Mouse (Mus musculus): ENCODE results near the gene Rpl6. TPM values are rescaled to one million over a fixed set of nuclear protein-coding genes. Genes with fewer than 3 reads are reported as not detected.
"Not testable (repeated sequence)": the region's sequence is repeated elsewhere in the genome, so short reads cannot be mapped to it uniquely, and the experiment has no call there.

The Rpl6 gene
- polyA plus RNA-seq, 1 experiment from 2014 or later: 673 TPM

DNA sequence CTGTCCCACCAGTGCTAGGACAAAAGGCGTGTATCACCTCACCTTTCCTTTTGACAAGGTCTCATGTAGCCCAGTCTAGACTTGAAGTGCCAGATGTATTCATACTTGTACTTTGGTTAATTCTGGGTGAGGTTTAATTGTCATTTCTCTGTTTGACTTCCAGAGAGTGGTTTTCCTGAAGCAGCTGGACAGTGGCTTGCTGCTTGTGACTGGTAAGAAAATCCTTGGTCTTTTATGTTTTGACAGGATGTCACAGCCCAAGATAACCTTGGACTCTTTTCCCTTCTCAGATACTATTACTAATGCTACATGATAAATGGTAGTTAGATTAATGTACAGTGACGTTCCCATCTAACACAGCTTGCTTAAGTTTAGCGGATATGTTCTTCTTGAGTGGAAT is 2.7 kb downstream of the Rpl6 start:
- 52% methylated on average over 3 of the region's 3 CpGs for WGBS
- Histone ChIP-seq H3K27me3 (ENCODE audit: insufficient read depth, low read length) (no peaks in the 10 kb centered on the region), H3K9ac (peak overlapping the region; percentile 98; the same call in 1 of the 2 replicates), H3K36me3 (ENCODE audit: insufficient read depth) (peaks cover 66% of the 10 kb centered on the region), H3K27ac (ENCODE audit: low read depth) (no peak overlapping the region), H3K4me3 (ENCODE audit: low read depth, low read length) (no peak overlapping the region), H3K4me2 (peak overlapping the region; percentile 77; the same call in 1 of the 2 replicates), H3K9me3 (ENCODE audit: low read depth, low read length) (no peaks in the 10 kb centered on the region), H3K4me1 (ENCODE audit: insufficient read depth) (peaks cover 9% of the 10 kb centered on the region)
- no peak for DNase-seq
- TF ChIP-seq CTCF (IDR thresholded peaks at IDR 0.05; ENCODE audit: low read depth): no peak
- ATAC-seq (ENCODE audit: insufficient read depth): no peak

- WGBS: 80% methylated on average over 9 of the region's 9 CpGs
These were observed 5.7 kb downstream of the Rpl6 start for GRCm38 (mm10) chr5:121209755-121210600.

GRCm38 (mm10) chr5:121210601-121210924 is 6.3 kb downstream of the Rpl6 start:
- no peaks in the 10 kb centered on the region for H3K9me3 ChIP-seq (ENCODE audit: low read depth, low read length)
- no peak overlapping the region for H3K4me2 ChIP-seq
- DNase-seq: no peak
- H3K27ac ChIP-seq (ENCODE audit: low read depth): no peak overlapping the region
- TF ChIP-seq CTCF (IDR thresholded peaks at IDR 0.05; ENCODE audit: low read depth): no peak
- H3K27me3 ChIP-seq (ENCODE audit: insufficient read depth, low read length): no peaks in the 10 kb centered on the region
- H3K36me3 ChIP-seq (ENCODE audit: insufficient read depth): peaks cover 75% of the 10 kb centered on the region
- H3K4me3 ChIP-seq (ENCODE audit: low read depth, low read length): no peak overlapping the region
- 79% methylated on average over 1 of the region's 1 CpGs for WGBS
- H3K4me1 ChIP-seq (ENCODE audit: insufficient read depth): peaks cover 8% of the 10 kb centered on the region
- ATAC-seq (ENCODE audit: insufficient read depth): no peak
- no peak overlapping the region for H3K9ac ChIP-seq

More at GRCm38 (mm10) chr5:121209755-121210600, 5.7 kb downstream of the Rpl6 start:
- Histone ChIP-seq H3K4me2 (no peak overlapping the region), H3K27me3 (ENCODE audit: insufficient read depth, low read length) (no peaks in the 10 kb centered on the region), H3K27ac (ENCODE audit: low read depth) (no peak overlapping the region), H3K36me3 (ENCODE audit: insufficient read depth) (peaks cover 76% of the 10 kb centered on the region), H3K4me3 (ENCODE audit: low read depth, low read length) (no peak overlapping the region), H3K4me1 (ENCODE audit: insufficient read depth) (peaks cover 9% of the 10 kb centered on the region), H3K9ac (no peak overlapping the region), H3K9me3 (ENCODE audit: low read depth, low read length) (no peaks in the 10 kb centered on the region)
- no peak for TF ChIP-seq CTCF (IDR thresholded peaks at IDR 0.05; ENCODE audit: low read depth)
- 0 out of 2 replicates have a peak, but pooled peaks have one; percentile 12 for ATAC-seq (ENCODE audit: insufficient read depth)
- no peak for DNase-seq

DNA sequence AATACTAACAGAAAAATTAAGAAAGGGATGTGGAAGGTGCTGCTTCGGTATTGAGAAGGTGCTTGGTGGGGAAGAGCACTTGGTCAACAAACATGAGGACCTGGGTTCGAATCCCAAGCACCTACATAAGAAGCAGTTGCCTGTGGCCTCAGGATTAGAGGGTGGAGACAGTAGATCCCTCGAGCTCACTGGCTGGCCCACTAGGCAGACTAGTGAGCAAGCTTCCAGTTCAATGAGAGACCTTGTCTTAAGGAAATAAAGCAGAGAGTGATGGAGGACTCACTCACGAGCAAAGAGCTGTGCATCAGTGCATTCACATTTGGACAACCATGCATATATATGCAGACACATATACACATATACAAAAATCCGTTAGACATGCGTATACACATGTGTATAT is 7.8 kb downstream of the Rpl6 start:
- no peak for ATAC-seq (ENCODE audit: insufficient read depth)
- Histone ChIP-seq H3K36me3 (ENCODE audit: insufficient read depth) (peaks cover 59% of the 10 kb centered on the region), H3K27ac (ENCODE audit: low read depth) (no peak overlapping the region), H3K4me2 (no peak overlapping the region), H3K4me3 (ENCODE audit: low read depth, low read length) (no peak overlapping the region), H3K9me3 (ENCODE audit: low read depth, low read length) (no peaks in the 10 kb centered on the region), H3K4me1 (ENCODE audit: insufficient read depth) (no peaks in the 10 kb centered on the region), H3K27me3 (ENCODE audit: insufficient read depth, low read length) (no peaks in the 10 kb centered on the region), H3K9ac (no peak overlapping the region)
- WGBS: 84% methylated on average over 6 of the region's 6 CpGs
- no peak for TF ChIP-seq CTCF (IDR thresholded peaks at IDR 0.05; ENCODE audit: low read depth)
- no peak for DNase-seq

- ATAC-seq (ENCODE audit: insufficient read depth): no peak
- Histone ChIP-seq H3K9me3 (ENCODE audit: low read depth, low read length) (no peaks in the 10 kb centered on the region), H3K27ac (ENCODE audit: low read depth) (no peak overlapping the region), H3K4me1 (ENCODE audit: insufficient read depth) (no peaks in the 10 kb centered on the region), H3K36me3 (ENCODE audit: insufficient read depth) (peaks cover 33% of the 10 kb centered on the region), H3K4me2 (no peak overlapping the region), H3K9ac (no peak overlapping the region), H3K27me3 (ENCODE audit: insufficient read depth, low read length) (no peaks in the 10 kb centered on the region), H3K4me3 (ENCODE audit: low read depth, low read length) (no peak overlapping the region)
- no peak for DNase-seq
- WGBS: 51% methylated on average over 7 of the region's 7 CpGs
- no peak for TF ChIP-seq CTCF (IDR thresholded peaks at IDR 0.05; ENCODE audit: low read depth)
These were observed 10.4 kb downstream of the Rpl6 start for GRCm38 (mm10) chr5:121214707-121215106.

DNA sequence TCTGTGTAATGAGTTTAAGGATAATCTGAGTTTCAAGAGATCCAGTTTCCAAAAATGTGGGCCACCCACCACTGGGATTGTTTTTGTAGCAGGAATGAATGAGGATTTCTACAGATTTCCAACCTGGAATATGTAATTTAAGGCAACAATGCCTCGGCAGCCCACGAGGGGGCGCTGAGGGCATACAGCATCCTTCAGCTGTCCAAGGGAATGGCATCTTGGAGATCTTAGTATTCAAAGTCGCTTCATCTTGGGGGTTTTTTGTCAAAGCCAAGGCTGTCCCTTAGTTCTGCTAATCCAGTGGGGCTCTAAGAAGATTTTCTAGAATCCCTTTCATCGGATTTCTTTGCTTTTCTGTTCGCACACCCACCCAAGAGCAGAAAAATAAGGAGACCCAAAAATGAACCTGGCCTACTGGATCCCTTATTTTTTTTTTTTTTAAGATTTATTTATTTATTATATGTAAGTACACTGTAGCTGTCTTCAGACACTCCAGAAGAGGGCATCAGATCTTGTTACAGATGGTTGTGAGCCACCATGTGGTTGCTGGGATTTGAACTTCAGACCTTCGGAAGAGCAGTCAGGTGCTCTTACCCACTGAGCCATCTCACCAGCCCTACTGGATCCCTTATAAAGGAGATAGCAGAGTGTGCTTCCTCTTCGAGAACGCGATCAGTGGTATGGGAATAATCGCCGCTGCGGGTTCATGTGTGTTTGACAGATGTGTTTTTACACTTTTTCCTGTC is 11.3 kb downstream of the Rpl6 start:
- ATAC-seq (ENCODE audit: insufficient read depth): no peak
- Histone ChIP-seq H3K4me3 (ENCODE audit: low read depth, low read length) (no peak overlapping the region), H3K36me3 (ENCODE audit: insufficient read depth) (peaks cover 25% of the 10 kb centered on the region), H3K4me1 (ENCODE audit: insufficient read depth) (no peaks in the 10 kb centered on the region), H3K27ac (ENCODE audit: low read depth) (no peak overlapping the region), H3K9me3 (ENCODE audit: low read depth, low read length) (no peaks in the 10 kb centered on the region), H3K4me2 (no peak overlapping the region), H3K9ac (no peak overlapping the region), H3K27me3 (ENCODE audit: insufficient read depth, low read length) (no peaks in the 10 kb centered on the region)
- TF ChIP-seq CTCF (IDR thresholded peaks at IDR 0.05; ENCODE audit: low read depth): peak; percentile 93
- 46% methylated on average over 13 of the region's 13 CpGs for WGBS
- peak; percentile 89 for DNase-seq

DNA sequence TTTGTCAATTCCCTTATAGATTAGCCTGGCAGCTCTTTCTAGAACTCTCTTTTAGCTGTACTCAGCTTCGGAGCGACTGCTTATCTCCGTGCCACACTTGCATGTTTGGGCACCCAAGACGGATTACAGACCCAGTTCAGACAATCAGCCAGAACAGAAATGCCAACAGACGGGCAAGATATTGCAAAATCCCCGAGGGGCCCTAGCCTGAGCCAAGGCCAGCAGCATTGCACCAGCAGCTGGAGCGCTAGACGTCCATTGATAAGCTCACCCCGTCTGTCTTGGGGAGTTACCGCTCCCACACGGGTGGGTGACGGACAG is 11.8 kb downstream of the Rpl6 start:
- Histone ChIP-seq H3K4me2 (no peak overlapping the region), H3K27ac (ENCODE audit: low read depth) (no peak overlapping the region), H3K9ac (no peak overlapping the region), H3K36me3 (ENCODE audit: insufficient read depth) (peaks cover 19% of the 10 kb centered on the region), H3K4me3 (ENCODE audit: low read depth, low read length) (no peak overlapping the region), H3K27me3 (ENCODE audit: insufficient read depth, low read length) (no peaks in the 10 kb centered on the region), H3K4me1 (ENCODE audit: insufficient read depth) (no peaks in the 10 kb centered on the region), H3K9me3 (ENCODE audit: low read depth, low read length) (no peaks in the 10 kb centered on the region)
- no peak for TF ChIP-seq CTCF (IDR thresholded peaks at IDR 0.05; ENCODE audit: low read depth)
- 73% methylated on average over 12 of the region's 12 CpGs for WGBS
- ATAC-seq (ENCODE audit: insufficient read depth) (no peak), DNase-seq (no peak)

GRCm38 (mm10) chr5:121216584-121217312 is 12.5 kb downstream of the Rpl6 start:
- not testable (repeated sequence) for H3K4me3 ChIP-seq (ENCODE audit: low read depth, low read length); H3K27me3 ChIP-seq (ENCODE audit: insufficient read depth, low read length); H3K4me2 ChIP-seq; H3K9ac ChIP-seq; H3K27ac ChIP-seq (ENCODE audit: low read depth); H3K9me3 ChIP-seq (ENCODE audit: low read depth, low read length); DNase-seq; ATAC-seq (ENCODE audit: insufficient read depth); H3K4me1 ChIP-seq (ENCODE audit: insufficient read depth)
- H3K36me3 ChIP-seq (ENCODE audit: insufficient read depth): peaks cover 13% of the 10 kb centered on the region
- WGBS: 83% methylated on average over 9 of the region's 9 CpGs

All from lung, embryonic 14.5 days (tissue).